Mouse (Mus musculus) kidney, adult 11 months (tissue): ENCODE results near the gene Srpk2.
"Not testable (repeated sequence)": the region's sequence is repeated elsewhere in the genome, so short reads cannot be mapped to it uniquely, and the experiment has no call there.

Experiments
- DNase-seq: peaks from one replicate; pipeline ENCODE4 v3.0.0; 2022

The Srpk2 gene

GRCm38 (mm10) chr5:23684517-23684916, at the start of gene Srpk2:
Gene Srpk2, minus strand, starts transcription at chr5:23684617.
- DNase-seq, result no peak

DNA sequence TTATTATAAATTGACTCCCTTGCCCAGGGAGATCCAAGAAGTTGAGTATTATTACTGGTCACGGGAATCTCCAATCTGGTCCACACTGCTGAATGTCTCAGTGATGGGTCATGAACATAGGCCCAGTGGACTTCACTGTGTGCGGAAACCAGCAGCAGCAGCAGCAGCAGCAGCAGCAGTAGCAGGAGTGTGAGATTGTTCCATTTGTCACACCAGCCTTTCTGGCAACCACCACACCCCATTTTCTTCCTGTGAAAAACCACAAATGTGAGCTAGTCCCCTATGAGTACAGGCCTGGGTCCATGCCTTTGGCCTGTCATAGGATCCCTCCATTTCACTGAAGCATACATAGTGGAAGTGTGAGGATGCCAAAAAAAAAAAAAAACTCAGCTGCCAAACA, 37.5 kb upstream of the Srpk2 start:
- no peak for DNase-seq

DNA sequence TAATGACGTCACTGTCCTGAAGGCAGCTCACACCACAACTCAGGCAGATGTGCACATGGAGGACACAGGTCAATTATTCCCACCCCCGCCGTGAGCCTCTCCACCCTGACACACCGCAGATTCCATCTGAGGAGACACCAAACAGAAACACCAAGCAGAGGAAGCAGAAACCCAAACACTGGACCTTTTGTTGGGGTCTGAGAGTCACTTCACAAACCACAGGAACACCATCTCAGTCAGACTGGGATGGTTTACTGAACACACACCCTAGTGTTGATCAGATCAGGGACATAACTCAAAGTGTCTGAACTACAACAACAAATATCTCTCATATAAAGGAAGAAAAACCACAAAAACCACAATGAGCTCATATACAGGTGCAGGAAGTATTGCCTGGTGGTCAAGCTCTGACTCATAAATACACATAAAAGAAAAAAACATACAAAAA, 34.5 kb upstream of the Srpk2 start:
- DNase-seq, result no peak

- DNase-seq, result no peak
These were observed 33.7 kb upstream of the Srpk2 start for GRCm38 (mm10) chr5:23718182-23718534.

GRCm38 (mm10) chr5:23717469-23718181, 33.2 kb upstream of the Srpk2 start:
- no peak for DNase-seq

GRCm38 (mm10) chr5:23713401-23714335, 29.3 kb upstream of the Srpk2 start:
- DNase-seq, result no peak

GRCm38 (mm10) chr5:23712130-23713001, 27.9 kb upstream of the Srpk2 start:
- peak; percentile 78 for DNase-seq

- peak; percentile 15 for DNase-seq
These were observed 27.3 kb upstream of the Srpk2 start for GRCm38 (mm10) chr5:23711671-23712129.

GRCm38 (mm10) chr5:23711244-23711643, 26.8 kb upstream of the Srpk2 start:
- no peak for DNase-seq

DNA sequence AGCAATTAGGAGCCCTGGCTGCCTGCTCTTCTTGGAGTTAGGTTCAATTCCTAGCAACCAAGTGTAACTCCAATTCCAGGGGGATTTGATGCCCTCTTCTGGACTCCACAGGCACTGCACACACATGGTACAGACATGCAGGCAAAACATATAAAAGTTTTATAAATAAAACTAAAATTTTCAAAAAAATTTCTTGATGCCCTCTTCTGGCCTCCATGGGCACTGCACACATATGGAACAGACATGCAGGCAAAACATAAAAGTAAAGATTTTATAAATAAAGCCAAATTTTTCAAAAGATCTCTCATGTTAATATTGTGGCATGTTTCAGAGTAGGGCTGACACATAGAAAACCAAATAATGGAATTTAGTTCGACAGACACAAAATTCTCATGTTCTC, 25.2 kb upstream of the Srpk2 start:
- no peak for DNase-seq

GRCm38 (mm10) chr5:23706601-23707597, 22.5 kb upstream of the Srpk2 start:
- DNase-seq, result not testable (repeated sequence)

DNA sequence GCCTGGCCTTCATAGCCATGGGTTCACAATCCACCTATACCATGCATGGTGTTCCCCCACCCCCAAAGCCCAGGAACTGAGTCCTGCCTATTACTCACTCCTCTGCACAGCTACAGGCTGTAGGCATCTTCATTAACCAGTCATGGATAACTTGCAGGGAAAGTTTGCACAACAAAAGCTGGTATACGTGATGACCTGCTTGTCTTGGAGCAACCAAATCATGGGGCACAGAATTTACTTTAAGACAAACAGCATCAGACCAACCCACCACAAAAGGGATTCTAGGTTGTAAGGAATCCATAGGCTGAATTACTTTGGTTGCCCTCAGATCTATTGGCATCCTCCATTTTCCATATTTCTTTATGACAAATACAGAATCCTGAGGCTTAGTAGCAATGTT, 13.0 kb upstream of the Srpk2 start:
- no peak for DNase-seq

- DNase-seq, result no peak
These were observed 986 bp downstream of the Srpk2 start for GRCm38 (mm10) chr5:23683431-23683830.

- DNase-seq, result no peak
These were observed 5.4 kb downstream of the Srpk2 start for GRCm38 (mm10) chr5:23679006-23679405.

GRCm38 (mm10) chr5:23677883-23678282, 6.5 kb downstream of the Srpk2 start:
- no peak for DNase-seq

GRCm38 (mm10) chr5:23677072-23677453, 7.4 kb downstream of the Srpk2 start:
- no peak for DNase-seq

DNA sequence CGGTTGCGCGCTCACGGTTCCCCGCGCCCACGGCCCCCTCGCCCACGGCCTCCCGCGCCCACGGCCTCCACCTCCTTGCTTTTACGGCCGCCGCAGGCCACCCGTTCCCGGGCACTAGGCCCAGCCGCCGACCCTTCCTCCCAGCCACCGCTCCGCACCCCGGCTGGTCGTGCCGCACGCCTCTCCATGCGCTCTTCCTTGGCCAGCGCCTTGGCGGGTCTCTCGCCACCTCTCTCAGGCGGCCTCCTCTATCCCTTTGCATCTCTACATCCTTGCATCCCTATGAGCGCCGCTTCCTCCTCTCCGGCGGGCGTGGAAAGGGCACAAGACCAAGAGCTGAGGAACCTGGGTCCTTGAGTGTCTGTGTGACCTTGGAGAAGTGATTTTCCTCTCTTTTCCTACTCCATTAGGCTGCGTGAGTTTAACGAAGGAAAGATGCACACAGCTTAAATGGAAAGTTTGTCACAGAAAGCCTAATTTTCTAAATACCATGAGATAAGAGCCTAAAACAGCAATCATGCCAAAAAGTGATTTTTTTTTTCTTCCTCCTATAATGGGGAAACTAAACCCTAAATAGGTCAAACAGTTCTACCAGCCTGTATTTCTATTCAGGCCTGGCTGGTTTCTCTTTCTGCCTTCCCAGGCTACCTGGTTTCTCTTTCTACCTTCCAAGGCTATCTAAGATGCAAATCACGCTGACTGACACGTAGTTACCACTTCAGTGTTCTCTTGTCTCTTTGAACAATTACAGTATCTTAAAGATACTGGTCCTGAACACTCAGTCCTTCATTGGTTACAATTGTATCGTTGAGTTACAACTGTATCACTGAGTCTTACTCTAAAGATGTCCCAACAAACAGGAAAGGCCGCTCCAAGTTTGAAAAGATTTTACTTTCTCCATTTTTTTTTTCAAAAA, 8.0 kb downstream of the Srpk2 start:
- peak; percentile 30 for DNase-seq

DNA sequence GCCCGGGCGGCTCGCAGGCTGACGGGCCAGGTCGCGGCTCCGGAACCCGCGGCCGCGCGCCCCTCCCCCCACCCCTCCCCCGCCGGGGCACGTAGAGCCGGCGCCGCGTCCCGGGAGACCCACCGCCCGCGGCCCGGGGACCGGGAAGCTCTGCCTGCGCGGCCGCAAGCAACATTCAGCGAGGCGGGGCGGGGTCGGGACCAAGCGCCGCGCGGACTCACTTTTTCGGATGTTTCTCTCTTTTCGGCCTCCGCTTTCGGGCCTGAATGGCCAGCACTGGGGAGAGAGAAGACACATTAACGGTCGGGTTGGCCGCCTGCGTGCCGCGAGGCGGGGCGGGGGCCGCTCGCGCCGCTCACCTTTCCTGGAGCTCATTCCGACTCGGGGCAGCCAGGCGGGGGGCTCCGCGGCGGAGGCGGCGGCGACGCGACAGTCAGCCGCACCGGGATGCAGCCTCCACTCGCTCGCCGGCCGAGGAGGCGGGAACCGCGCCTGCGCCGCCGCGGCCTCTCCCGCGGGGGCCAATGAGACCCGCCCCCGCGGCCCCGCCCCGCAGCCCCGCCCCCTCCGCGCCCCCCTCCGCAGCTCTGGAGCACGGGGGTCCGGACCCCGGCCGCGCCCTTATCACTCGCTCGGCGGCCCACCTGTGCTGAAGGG, 8.8 kb downstream of the Srpk2 start:
- peak; percentile 36 for DNase-seq

DNA sequence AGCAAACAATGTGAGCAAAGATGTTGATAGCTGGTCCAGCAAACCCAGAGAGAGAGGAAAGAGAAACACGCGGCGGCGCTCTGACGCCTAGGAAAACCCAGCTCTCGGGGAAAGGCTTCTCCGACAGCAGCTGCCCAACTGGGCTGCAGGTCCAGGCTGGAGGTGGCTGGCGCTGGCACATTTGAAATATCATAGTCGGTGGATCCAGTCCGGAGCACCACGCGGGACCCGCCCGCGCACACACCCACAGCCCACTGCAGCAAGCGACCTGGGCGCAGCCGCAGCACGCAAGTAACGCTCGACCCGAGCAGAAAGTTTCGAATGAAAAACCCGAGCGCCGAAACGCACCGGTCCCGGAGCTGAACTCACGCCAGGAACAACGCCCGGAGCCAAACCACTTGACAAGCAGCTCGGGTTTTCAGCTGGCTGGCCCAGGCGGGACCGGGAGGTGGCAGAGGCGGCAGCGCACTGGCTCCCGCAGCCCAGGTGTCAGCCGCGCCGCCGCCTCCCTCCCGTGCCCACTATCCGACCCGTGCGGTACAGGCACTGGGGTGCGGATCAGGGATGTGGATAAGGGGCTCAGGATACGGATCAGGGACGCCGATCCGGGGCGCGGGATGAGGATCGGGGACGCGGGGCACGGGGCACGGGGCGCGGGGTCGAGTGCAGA, 9.5 kb downstream of the Srpk2 start:
- peak; percentile 62 for DNase-seq
